Mouse (Mus musculus) stomach, embryonic 16.5 days (tissue): ENCODE data around the gene 9930022D16Rik. TPM values are rescaled to one million over a fixed set of nuclear protein-coding genes. Genes with fewer than 3 reads are reported as not detected.

Source experiments
- ATAC-seq: fragments of 200-750 bp; cut with Nextera tagmentation; 2 replicates; pipeline ENCODE4 v1.8.0; 2017; ENCODE audit warnings: moderate number of reproducible peaks, moderate TSS enrichment; ENCODE audit not compliant: insufficient read depth, low FRiP score
- H3K27ac ChIP-seq: fragments of 300-500 bp; sonication (generic); 2 replicates; pipeline ENCODE4 v1.5.1; 2014; ENCODE audit warnings: low read length
- H3K27me3 ChIP-seq: fragments of 300-500 bp; sonication (generic); 2 replicates; pipeline ENCODE4 v1.6.1; 2014; ENCODE audit warnings: low read length, control low read depth, mixed read lengths; ENCODE audit not compliant: control insufficient read depth, insufficient read depth
- H3K36me3 ChIP-seq: fragments of 300-500 bp; sonication (generic); 2 replicates; pipeline ENCODE4 v1.6.1; 2014; ENCODE audit warnings: low read length; ENCODE audit not compliant: control insufficient read depth, insufficient read depth
- H3K4me1 ChIP-seq: fragments of 300-500 bp; sonication (generic); 2 replicates; pipeline ENCODE4 v1.6.1; 2014; ENCODE audit warnings: low read length, control low read depth, mixed read lengths; ENCODE audit not compliant: control insufficient read depth, insufficient read depth
- H3K4me2 ChIP-seq: fragments of 300-500 bp; sonication (generic); 2 replicates; pipeline ENCODE4 v1.6.1; 2014; ENCODE audit warnings: low read depth, low read length, mixed read lengths
- H3K4me3 ChIP-seq: fragments of 300-500 bp; sonication (generic); replicated peaks from 2 replicates; pipeline ENCODE4 v1.5.1; 2014; ENCODE audit warnings: mild to moderate bottlenecking, low read length
- H3K9ac ChIP-seq: fragments of 300-500 bp; sonication (generic); 2 replicates; pipeline ENCODE4 v1.6.1; 2014; ENCODE audit warnings: low read length
- H3K9me3 ChIP-seq: fragments of 300-500 bp; sonication (generic); replicated peaks from 2 replicates; pipeline ENCODE4 v1.6.1; 2016; ENCODE audit warnings: low read length, control low read depth; ENCODE audit not compliant: control insufficient read depth
- WGBS: fragments of 180-500 bp; shearing (Covaris S2); extraction: QIAGEN DNeasy Blood & Tissue Kit; methylation state at CpG from one replicate; pipeline ENCODE4 v1.1.7; 2014; 5-methylcytosine and 5-hydroxymethylcytosine counted together
- polyA plus RNA-seq: library from polyadenylated mRNA; unstranded; fragments of >200 nt; fragmentation: Nextera tagmentation; extraction: Ambion mirVana; gene quantifications from 2 replicates; pipeline ENCODE4 v1.2.1, GENCODE M21; 2015

9930022D16Rik gene
- polyA plus RNA-seq, 1 experiment from 2014 or later, result not detected

- no peak overlapping the region for H3K4me3 ChIP-seq
- H3K4me1 ChIP-seq, result peaks cover 9% of the 10 kb centered on the region
- 98% methylated on average over 4 of the region's 4 CpGs for WGBS
- no peaks in the 10 kb centered on the region for H3K36me3 ChIP-seq
- peaks cover 4% of the 10 kb centered on the region; the same call in 1 of the 2 replicates for H3K9me3 ChIP-seq
- no peaks in the 10 kb centered on the region for H3K27me3 ChIP-seq
- H3K9ac ChIP-seq, result no peak overlapping the region
- ATAC-seq, result no peak
- H3K27ac ChIP-seq, result no peak overlapping the region
- H3K4me2 ChIP-seq, result no peak overlapping the region
Measured at GRCm38 (mm10) chr11:109422263-109422662, 8.5 kb downstream of the 9930022D16Rik start.

DNA sequence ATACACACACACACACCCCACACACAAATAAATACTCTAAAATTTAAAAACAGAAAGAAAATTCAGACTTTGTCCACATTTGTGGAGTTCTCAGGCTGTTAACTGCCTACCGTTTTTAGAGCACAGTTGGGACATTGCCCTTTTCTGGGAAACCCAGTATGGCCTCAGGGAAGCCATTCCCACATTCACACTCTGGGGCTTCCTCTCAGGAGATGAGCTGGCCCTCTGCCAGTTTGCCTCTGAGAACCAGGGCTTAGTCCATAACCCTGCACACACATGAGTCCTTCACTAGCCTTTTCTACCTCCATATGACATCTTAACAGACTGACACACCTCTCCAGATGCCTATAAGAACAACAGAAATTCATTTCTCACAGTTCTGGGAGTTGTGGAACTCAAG lies 9.6 kb downstream of the 9930022D16Rik start:
- H3K36me3 ChIP-seq, result no peaks in the 10 kb centered on the region
- H3K27ac ChIP-seq, result no peak overlapping the region

GRCm38 (mm10) chr11:109425392-109426271 lies 11.9 kb downstream of the 9930022D16Rik start, which contains the start of gene Amz2:
TSS of gene Amz2 (plus strand) at chr11:109425946.
- Histone ChIP-seq H3K4me3 (peak within 1 kb of the TSS; percentile 66), H3K36me3 (peaks cover 12% of the 10 kb centered on the region), H3K4me2 (peak within 1 kb of the TSS; percentile 64), H3K4me1 (peaks cover 9% of the 10 kb centered on the region), H3K27ac (peak within 1 kb of the TSS; percentile 93), H3K9me3 (peaks cover 4% of the 10 kb centered on the region; the same call in 1 of the 2 replicates), H3K9ac (peak within 1 kb of the TSS; percentile 84), H3K27me3 (no peaks in the 10 kb centered on the region)
- under 1% methylated on average over 65 of the region's 65 CpGs for WGBS
- ATAC-seq, result peak; percentile 97

More for the DNA sequence above, 9.6 kb downstream of the 9930022D16Rik start:
- 69% methylated on average over 1 of the region's 1 CpGs for WGBS
- Histone ChIP-seq H3K27me3 (no peaks in the 10 kb centered on the region), H3K4me2 (no peak overlapping the region), H3K4me3 (no peak overlapping the region), H3K9me3 (peaks cover 4% of the 10 kb centered on the region; the same call in 1 of the 2 replicates), H3K4me1 (peaks cover 9% of the 10 kb centered on the region), H3K9ac (no peak overlapping the region)
- no peak for ATAC-seq

DNA sequence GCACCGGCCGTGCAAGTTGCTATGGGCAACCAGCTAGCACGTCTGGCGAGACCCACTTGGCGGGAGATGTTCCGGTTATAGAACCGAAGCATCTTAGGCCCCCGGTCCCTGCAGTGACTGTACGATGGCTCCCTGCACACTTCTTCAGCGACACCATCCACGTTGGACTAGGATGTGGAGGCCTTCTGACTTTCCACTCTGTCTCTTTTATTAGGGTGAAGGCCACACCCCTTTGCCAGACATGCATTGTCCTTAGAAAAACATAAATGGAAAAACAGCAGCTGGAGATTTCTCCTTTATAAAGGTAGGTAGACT lies 12.5 kb downstream of the 9930022D16Rik start:
- no peak; the same call in 1 of the 2 replicates for ATAC-seq
- peak overlapping the region; percentile 84 for H3K9ac ChIP-seq
- under 1% methylated on average over 11 of the region's 11 CpGs for WGBS
- peaks cover 4% of the 10 kb centered on the region; the same call in 1 of the 2 replicates for H3K9me3 ChIP-seq
- peaks cover 9% of the 10 kb centered on the region for H3K4me1 ChIP-seq
- H3K27ac ChIP-seq, result peak overlapping the region; percentile 93
- peak overlapping the region; percentile 66 for H3K4me3 ChIP-seq
- H3K27me3 ChIP-seq, result no peaks in the 10 kb centered on the region
- peak overlapping the region; percentile 64 for H3K4me2 ChIP-seq
- H3K36me3 ChIP-seq, result peaks cover 14% of the 10 kb centered on the region

DNA sequence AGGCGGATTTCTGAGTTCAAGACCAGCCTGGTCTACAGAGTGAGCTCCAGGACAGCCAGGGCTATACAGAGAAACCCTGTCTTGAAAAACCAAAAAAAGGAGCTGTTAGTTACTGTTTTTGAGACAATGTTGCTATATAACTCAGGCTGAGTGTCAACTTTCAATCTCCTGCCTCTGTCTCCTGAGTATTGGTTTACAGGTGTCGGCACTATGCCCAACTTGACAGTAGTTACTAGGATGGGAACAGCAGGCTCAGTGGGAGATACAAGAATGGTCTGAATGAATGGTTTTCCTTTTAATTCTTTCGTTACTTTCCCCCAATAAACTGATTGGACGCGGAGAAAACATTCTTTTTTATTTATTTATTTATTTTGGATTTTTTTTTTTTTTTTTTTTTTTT lies 13.6 kb downstream of the 9930022D16Rik start:
- Histone ChIP-seq H3K9ac (no peak overlapping the region), H3K4me2 (no peak overlapping the region), H3K27ac (no peak overlapping the region), H3K9me3 (0 out of 2 replicates have a peak, but pooled peaks cover under 1% of the 10 kb centered on the region), H3K4me1 (peaks cover 12% of the 10 kb centered on the region), H3K36me3 (peaks cover 14% of the 10 kb centered on the region), H3K4me3 (no peak overlapping the region), H3K27me3 (no peaks in the 10 kb centered on the region)
- 97% methylated on average over 5 of the region's 5 CpGs for WGBS
- no peak for ATAC-seq

GRCm38 (mm10) chr11:109434233-109434798 lies 20.6 kb downstream of the 9930022D16Rik start:
- 90% methylated on average over 16 of the region's 16 CpGs for WGBS
- no peak overlapping the region for H3K9ac ChIP-seq
- H3K36me3 ChIP-seq, result peaks cover 20% of the 10 kb centered on the region
- H3K4me2 ChIP-seq, result no peak overlapping the region
- H3K4me3 ChIP-seq, result no peak overlapping the region
- no peaks in the 10 kb centered on the region for H3K9me3 ChIP-seq
- H3K4me1 ChIP-seq, result 0 out of 2 replicates have a peak, but pooled peaks cover 3% of the 10 kb centered on the region
- ATAC-seq, result no peak
- H3K27me3 ChIP-seq, result no peaks in the 10 kb centered on the region
- H3K27ac ChIP-seq, result no peak overlapping the region

DNA sequence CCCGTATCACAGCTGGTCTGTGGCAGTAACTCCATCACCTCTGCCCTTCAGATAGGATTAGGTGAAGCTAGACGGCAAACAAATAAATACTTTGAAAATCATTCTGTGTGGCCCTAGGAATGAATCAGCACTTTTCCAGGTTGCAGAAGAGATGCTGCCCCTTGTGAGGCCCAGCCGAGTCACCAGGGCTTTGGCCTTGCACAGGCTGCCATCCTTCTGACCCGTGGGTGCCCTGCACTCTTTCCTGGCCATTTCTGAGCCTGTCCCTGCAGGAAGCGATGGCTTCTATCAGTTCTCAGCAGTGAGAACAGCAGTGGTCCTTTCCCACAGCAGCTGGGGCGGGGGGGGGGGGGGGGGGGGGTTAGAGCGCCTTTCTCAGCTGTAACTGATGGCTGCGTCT lies 23.2 kb downstream of the 9930022D16Rik start:
- Histone ChIP-seq H3K4me1 (0 out of 2 replicates have a peak, but pooled peaks cover 3% of the 10 kb centered on the region), H3K9me3 (no peaks in the 10 kb centered on the region), H3K36me3 (0 out of 2 replicates have a peak, but pooled peaks cover 8% of the 10 kb centered on the region), H3K4me2 (no peak overlapping the region), H3K27ac (no peak overlapping the region), H3K27me3 (no peaks in the 10 kb centered on the region), H3K9ac (no peak overlapping the region), H3K4me3 (no peak overlapping the region)
- no peak for ATAC-seq
- WGBS, result 71% methylated on average over 7 of the region's 8 CpGs

DNA sequence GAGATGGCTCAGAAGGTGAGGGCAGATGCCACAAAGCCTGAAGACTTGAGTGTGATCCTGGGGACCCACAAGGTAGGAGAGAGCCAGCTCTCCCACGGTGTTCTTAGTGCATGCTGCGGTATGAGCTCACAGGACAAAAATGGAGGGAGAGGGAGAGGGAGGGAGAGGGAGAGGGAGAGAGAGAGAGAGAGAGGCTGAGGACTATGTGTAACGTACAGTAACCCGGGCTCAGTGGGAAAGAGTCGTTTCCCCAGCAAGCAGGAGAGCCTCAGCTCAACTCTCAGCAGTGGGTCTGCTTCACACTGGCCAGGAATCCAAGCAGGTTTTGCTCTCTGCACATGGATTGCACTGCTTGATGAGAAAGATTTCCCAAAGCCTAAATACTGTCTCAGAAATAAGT lies 25.5 kb downstream of the 9930022D16Rik start:
- Histone ChIP-seq H3K27me3 (no peaks in the 10 kb centered on the region), H3K9ac (peak overlapping the region; percentile 73), H3K36me3 (0 out of 2 replicates have a peak, but pooled peaks cover 2% of the 10 kb centered on the region), H3K4me3 (peak overlapping the region; percentile 54), H3K27ac (peak overlapping the region; percentile 75; the same call in 1 of the 2 replicates), H3K4me1 (no peaks in the 10 kb centered on the region), H3K4me2 (peak overlapping the region; percentile 75), H3K9me3 (no peaks in the 10 kb centered on the region)
- peak; percentile 38; the same call in 1 of the 2 replicates for ATAC-seq
- WGBS, result 12% methylated on average over 5 of the region's 5 CpGs

GRCm38 (mm10) chr11:109439829-109440340 lies 26.2 kb downstream of the 9930022D16Rik start:
- Histone ChIP-seq H3K9ac (peak overlapping the region; percentile 73), H3K4me2 (peak overlapping the region; percentile 75), H3K27me3 (no peaks in the 10 kb centered on the region), H3K27ac (peak overlapping the region; percentile 75), H3K36me3 (no peaks in the 10 kb centered on the region), H3K9me3 (no peaks in the 10 kb centered on the region), H3K4me3 (peak overlapping the region; percentile 54), H3K4me1 (no peaks in the 10 kb centered on the region)
- peak; percentile 84; the same call in 1 of the 2 replicates for ATAC-seq
- under 1% methylated on average over 32 of the region's 32 CpGs for WGBS
